Mouse (Mus musculus) layer of hippocampus, adult 18-20 months (tissue): ENCODE data around the gene Cdh5. TPM values are rescaled to one million over a fixed set of nuclear protein-coding genes. Genes with fewer than 3 reads are reported as not detected.

Source experiments
- DNase-seq, 2 experiments: peaks; one replicate each; pipeline ENCODE4 v3.0.0; 2022; ENCODE audit warnings: low spot score in 2 of 2
- total RNA-seq, 2 experiments: library from RNA; stranded (reverse); gene quantifications; 2 replicates each; pipeline ENCODE4 v1.2.3; 2021

Cdh5 gene
- total RNA-seq, 2 experiments from 2014 or later, result 7.7 to 7.9 TPM

- no peak for DNase-seq
These were observed 85.4 kb downstream of the Cdh5 start for GRCm38 (mm10) chr8:104186827-104187226.

GRCm38 (mm10) chr8:104187622-104188021 lies 86.2 kb downstream of the Cdh5 start:
- no peak for DNase-seq

- DNase-seq, result no peak
These were observed 87.0 kb downstream of the Cdh5 start for GRCm38 (mm10) chr8:104188459-104188858.

- no peak for DNase-seq
These were observed 89.5 kb downstream of the Cdh5 start for GRCm38 (mm10) chr8:104190777-104191468.

GRCm38 (mm10) chr8:104191496-104191895 lies 90.1 kb downstream of the Cdh5 start:
- DNase-seq, result no peak

Other genes with a start within 250 kb of the Cdh5 start
- gene Bean1, start 68.8 kb downstream of the Cdh5 start, total RNA-seq, result 1 to 10 TPM; 6.0 to 7.2 TPM
- 10 to 100 TPM; 38.5 to 39.9 TPM for gene Tk2, start 146.9 kb downstream of the Cdh5 start, total RNA-seq
- 1 to 10 TPM; 6.1 to 8.1 TPM for gene Cklf, start 149.2 kb downstream of the Cdh5 start, total RNA-seq
- not detected for gene Cmtm2a, start 191.6 kb downstream of the Cdh5 start, total RNA-seq
- gene Gm45711, start 208.5 kb downstream of the Cdh5 start, total RNA-seq, result not detected
- gene Cmtm1, start 208.5 kb downstream of the Cdh5 start, total RNA-seq, result not detected
- gene Gm11020, start 219.9 kb downstream of the Cdh5 start, total RNA-seq, result not detected
- not detected for gene Cmtm2b, start 220.6 kb downstream of the Cdh5 start, total RNA-seq
- 10 to 100 TPM; 12.0 to 14.2 TPM for gene Cmtm3, start 237.8 kb downstream of the Cdh5 start, total RNA-seq